Mouse (Mus musculus) stomach, postnatal 0 days (tissue): ENCODE measurements at regions not wholly inside any gene's neighbourhood (a gene's known extent, or its start where the extent isn't known, plus 50 kb on each side); places are given as distances from the start of the nearest gene placed in this dataset.

ENCODE experiments used
- ATAC-seq: fragments of 200-750 bp; cut with Nextera tagmentation; 2 replicates; pipeline ENCODE4 v1.8.0; 2017; ENCODE audit not compliant: low FRiP score, low TSS enrichment
- DNase-seq: peaks from one replicate; pipeline ENCODE4 v3.0.0-alpha.2; 2016; ENCODE audit warnings: low spot score
- H3K27ac ChIP-seq: fragments of 300-500 bp; sonication (generic); replicated peaks from 2 replicates; pipeline ENCODE4 v1.5.1; 2014; ENCODE audit warnings: mild to moderate bottlenecking, control low read depth
- H3K27me3 ChIP-seq: fragments of 300-500 bp; sonication (generic); 2 replicates; pipeline ENCODE4 v1.6.1; 2014; ENCODE audit warnings: low read length; ENCODE audit not compliant: control insufficient read depth, insufficient read depth
- H3K36me3 ChIP-seq: fragments of 300-500 bp; sonication (generic); 2 replicates; pipeline ENCODE4 v1.6.1; 2014; ENCODE audit warnings: low read length, mixed read lengths; ENCODE audit not compliant: control insufficient read depth, insufficient read depth
- H3K4me1 ChIP-seq: fragments of 300-500 bp; sonication (generic); replicated peaks from 2 replicates; pipeline ENCODE4 v1.6.1; 2014; ENCODE audit warnings: antibody characterized with exemption; ENCODE audit not compliant: control insufficient read depth, insufficient read depth
- H3K4me2 ChIP-seq: fragments of 300-500 bp; sonication (generic); replicated peaks from 2 replicates; pipeline ENCODE4 v1.6.1; 2014; ENCODE audit warnings: low read depth, mild to moderate bottlenecking, control low read depth, moderate library complexity
- H3K4me3 ChIP-seq: fragments of 300-500 bp; sonication (generic); 2 replicates; pipeline ENCODE4 v1.5.1; 2014; ENCODE audit warnings: low read depth, low read length, control low read depth
- H3K9ac ChIP-seq: fragments of 300-500 bp; sonication (generic); 2 replicates; pipeline ENCODE4 v1.6.1; 2014; ENCODE audit warnings: mild to moderate bottlenecking, low read length, control low read depth, mixed read lengths
- H3K9me3 ChIP-seq: fragments of 300-500 bp; sonication (generic); 2 replicates; pipeline ENCODE4 v1.6.1; 2016; ENCODE audit warnings: low read length; ENCODE audit not compliant: control insufficient read depth
- CTCF ChIP-seq: IDR thresholded peaks from 2 replicates; pipeline ENCODE4 v1.5.1; 2016; ENCODE audit warnings: antibody characterized with exemption, low read depth, mild to moderate bottlenecking, moderate library complexity
- EP300 ChIP-seq: optimal IDR thresholded peaks from 2 replicates; pipeline ENCODE3; 2016; ENCODE audit warnings: antibody characterized with exemption
- WGBS: fragments of 180-500 bp; shearing (Covaris S2); extraction: QIAGEN DNeasy Blood & Tissue Kit; methylation state at CpG from one replicate; pipeline ENCODE4 v1.1.7; 2014; 5-methylcytosine and 5-hydroxymethylcytosine counted together

GRCm38 (mm10) chr1:121798502-121798901, 230.7 kb upstream of the Ddx18 start:
- H3K27ac ChIP-seq = no peak overlapping the region
- no peak overlapping the region for H3K4me2 ChIP-seq
- no peaks in the 10 kb centered on the region for H3K36me3 ChIP-seq
- no peak for DNase-seq
- H3K4me1 ChIP-seq = no peaks in the 10 kb centered on the region
- no peak for ATAC-seq
- WGBS = 78% methylated on average over 12 of the region's 12 CpGs
- no peaks in the 10 kb centered on the region for H3K9me3 ChIP-seq
- H3K4me3 ChIP-seq = no peak overlapping the region
- TF ChIP-seq CTCF (peak; percentile 26; the same call in 1 of the 2 replicates), EP300 (no peak)
- no peaks in the 10 kb centered on the region for H3K27me3 ChIP-seq
- H3K9ac ChIP-seq = no peak overlapping the region

- TF ChIP-seq EP300 = no peak
- no peak for TF ChIP-seq CTCF
- Histone ChIP-seq H3K36me3 (no peaks in the 10 kb centered on the region), H3K4me1 (no peaks in the 10 kb centered on the region), H3K27me3 (no peaks in the 10 kb centered on the region), H3K4me3 (no peak overlapping the region), H3K27ac (no peak overlapping the region), H3K4me2 (no peak overlapping the region), H3K9ac (no peak overlapping the region), H3K9me3 (no peaks in the 10 kb centered on the region)
- no peak for ATAC-seq
- 68% methylated on average over 11 of the region's 11 CpGs for WGBS
- no peak for DNase-seq
Measured at GRCm38 (mm10) chr1:121795024-121795786, 227.4 kb upstream of the Ddx18 start.

- H3K27ac ChIP-seq = no peak overlapping the region
- WGBS = 52% methylated on average over 3 of the region's 3 CpGs
- H3K36me3 ChIP-seq = no peaks in the 10 kb centered on the region
- H3K9ac ChIP-seq = no peak overlapping the region
- no peak overlapping the region for H3K4me3 ChIP-seq
- no peak for ATAC-seq
- no peak for DNase-seq
- H3K27me3 ChIP-seq = no peaks in the 10 kb centered on the region
- no peaks in the 10 kb centered on the region for H3K9me3 ChIP-seq
- TF ChIP-seq EP300 = no peak
- no peak for TF ChIP-seq CTCF
- no peaks in the 10 kb centered on the region for H3K4me1 ChIP-seq
- H3K4me2 ChIP-seq = no peak overlapping the region
Measured at GRCm38 (mm10) chr1:121785631-121786030, 217.8 kb upstream of the Ddx18 start.

GRCm38 (mm10) chr1:121773988-121774387, 206.2 kb upstream of the Ddx18 start:
- WGBS = 94% methylated on average over 2 of the region's 2 CpGs
- Histone ChIP-seq H3K4me2 (no peak overlapping the region), H3K27me3 (no peaks in the 10 kb centered on the region), H3K4me3 (no peak overlapping the region), H3K36me3 (no peaks in the 10 kb centered on the region), H3K9ac (no peak overlapping the region), H3K4me1 (no peaks in the 10 kb centered on the region), H3K27ac (no peak overlapping the region), H3K9me3 (no peaks in the 10 kb centered on the region)
- no peak for ATAC-seq
- no peak for DNase-seq
- TF ChIP-seq EP300 = no peak
- TF ChIP-seq CTCF = no peak

GRCm38 (mm10) chr1:121771444-121771843, 203.7 kb upstream of the Ddx18 start:
- H3K9ac ChIP-seq = no peak overlapping the region
- H3K4me3 ChIP-seq = no peak overlapping the region
- no peak for DNase-seq
- no peaks in the 10 kb centered on the region for H3K9me3 ChIP-seq
- no peak overlapping the region for H3K4me2 ChIP-seq
- no peak for ATAC-seq
- WGBS = 82% methylated on average over 1 of the region's 1 CpGs
- H3K27ac ChIP-seq = no peak overlapping the region
- no peaks in the 10 kb centered on the region for H3K4me1 ChIP-seq
- no peaks in the 10 kb centered on the region for H3K27me3 ChIP-seq
- no peak for TF ChIP-seq EP300
- no peak for TF ChIP-seq CTCF
- no peaks in the 10 kb centered on the region for H3K36me3 ChIP-seq

- Histone ChIP-seq H3K27me3 (no peaks in the 10 kb centered on the region), H3K9ac (no peak overlapping the region), H3K9me3 (no peaks in the 10 kb centered on the region), H3K27ac (no peak overlapping the region), H3K4me1 (no peaks in the 10 kb centered on the region), H3K36me3 (no peaks in the 10 kb centered on the region), H3K4me2 (no peak overlapping the region), H3K4me3 (no peak overlapping the region)
- WGBS = 52% methylated on average over 12 of the region's 12 CpGs
- ATAC-seq = no peak
- no peak for TF ChIP-seq CTCF
- DNase-seq = no peak
Measured at GRCm38 (mm10) chr1:121770936-121771335, 203.1 kb upstream of the Ddx18 start.
